Mouse (Mus musculus) forebrain, embryonic 11.5 days (tissue): Measurements from ENCODE around the gene Fbxo47. TPM values are rescaled to one million over a fixed set of nuclear protein-coding genes. Genes with fewer than 3 reads are reported as not detected.
A peak's percentile ranks its signal among the peaks of the same experiment; 100 is the strongest.

Experiments used
- ATAC-seq: fragments of 200-750 bp; cut with Nextera tagmentation; replicated peaks from 2 replicates; pipeline ENCODE4 v1.8.0; 2017; ENCODE audit warnings: moderate TSS enrichment; ENCODE audit not compliant: low FRiP score
- DNase-seq: peaks from one replicate; pipeline ENCODE4 v3.0.0-alpha.2; 2017; ENCODE audit warnings: low spot score
- H3K27ac ChIP-seq: fragments of 300-500 bp; sonication (generic); 2 replicates; pipeline ENCODE4 v1.5.1; 2014; ENCODE audit warnings: low read depth, low read length
- H3K27me3 ChIP-seq: fragments of 300-500 bp; sonication (generic); 2 replicates; pipeline ENCODE4 v1.6.1; 2014; ENCODE audit warnings: mild to moderate bottlenecking, low read length, mixed read lengths; ENCODE audit not compliant: control insufficient read depth, insufficient read depth
- H3K36me3 ChIP-seq: fragments of 300-500 bp; sonication (generic); 2 replicates; pipeline ENCODE4 v1.6.1; 2014; ENCODE audit warnings: mild to moderate bottlenecking, low read length, moderate library complexity, mixed read lengths; ENCODE audit not compliant: control insufficient read depth, insufficient read depth
- H3K4me1 ChIP-seq: fragments of 300-500 bp; sonication (generic); replicated peaks from 2 replicates; pipeline ENCODE4 v1.6.1; 2014; ENCODE audit warnings: low read length, mixed read lengths; ENCODE audit not compliant: control insufficient read depth, insufficient read depth
- H3K4me2 ChIP-seq: fragments of 300-500 bp; sonication (generic); 2 replicates; pipeline ENCODE4 v1.6.1; 2014; ENCODE audit warnings: low read depth, mild to moderate bottlenecking, low read length, moderate library complexity, mixed read lengths; ENCODE audit not compliant: severe bottlenecking
- H3K4me3 ChIP-seq: fragments of 300-500 bp; sonication (generic); 2 replicates; pipeline ENCODE4 v1.5.1; 2014; ENCODE audit warnings: low read depth, low read length
- H3K9ac ChIP-seq: fragments of 300-500 bp; sonication (generic); 2 replicates; pipeline ENCODE4 v1.6.1; 2014; ENCODE audit warnings: low read length
- H3K9me3 ChIP-seq: fragments of 300-500 bp; sonication (generic); 2 replicates; pipeline ENCODE4 v1.6.1; 2016; ENCODE audit warnings: low read length, mixed read lengths; ENCODE audit not compliant: control insufficient read depth
- WGBS: fragments of 180-500 bp; shearing (Covaris S2); extraction: QIAGEN DNeasy Blood & Tissue Kit; methylation state at CpG from one replicate; pipeline ENCODE4 v1.1.7; 2014; 5-methylcytosine and 5-hydroxymethylcytosine counted together
- polyA plus RNA-seq: library from polyadenylated mRNA; unstranded; fragments of >200 nt; fragmentation: Nextera tagmentation; extraction: Ambion mirVana; gene quantifications from 2 replicates; pipeline ENCODE4 v1.2.1, GENCODE M21; 2014

Gene Fbxo47
- polyA plus RNA-seq, 1 experiment from 2014 or later = 0.83 TPM

- DNase-seq = no peak
- Histone ChIP-seq H3K36me3 (peaks cover 2% of the 10 kb centered on the region; the same call in 1 of the 2 replicates), H3K9me3 (no peaks in the 10 kb centered on the region), H3K27me3 (no peaks in the 10 kb centered on the region), H3K27ac (peak overlapping the region; percentile 78; the same call in 1 of the 2 replicates), H3K4me3 (no peak overlapping the region), H3K9ac (peak overlapping the region; percentile 62), H3K4me2 (no peak overlapping the region), H3K4me1 (peaks cover 30% of the 10 kb centered on the region)
- peak; percentile 16; the same call in 1 of the 2 replicates for ATAC-seq
- WGBS = 22% methylated on average over 6 of the region's 6 CpGs
Measured at GRCm38 (mm10) chr11:97818003-97818402, 66.0 kb downstream of the Fbxo47 start.

- Histone ChIP-seq H3K9me3 (no peaks in the 10 kb centered on the region), H3K27ac (no peak overlapping the region), H3K36me3 (peaks cover 2% of the 10 kb centered on the region; the same call in 1 of the 2 replicates), H3K4me2 (no peak overlapping the region), H3K27me3 (no peaks in the 10 kb centered on the region), H3K4me3 (no peak overlapping the region), H3K4me1 (peaks cover 37% of the 10 kb centered on the region), H3K9ac (no peak overlapping the region)
- DNase-seq (no peak), ATAC-seq (no peak)
- 44% methylated on average over 5 of the region's 5 CpGs for WGBS
Measured at GRCm38 (mm10) chr11:97817379-97817778, 66.6 kb downstream of the Fbxo47 start.

- WGBS = 62% methylated on average over 9 of the region's 9 CpGs
- DNase-seq = no peak
- no peak overlapping the region for H3K4me3 ChIP-seq
Measured at GRCm38 (mm10) chr11:97816916-97817315, 67.0 kb downstream of the Fbxo47 start.

GRCm38 (mm10) chr11:97816176-97816575 is 67.8 kb downstream of the Fbxo47 start:
- no peaks in the 10 kb centered on the region for H3K27me3 ChIP-seq
- 43% methylated on average over 5 of the region's 5 CpGs for WGBS
- DNase-seq (no peak), ATAC-seq (no peak)
- H3K4me2 ChIP-seq = no peak overlapping the region
- no peaks in the 10 kb centered on the region for H3K9me3 ChIP-seq
- no peak overlapping the region for H3K4me3 ChIP-seq
- no peak overlapping the region for H3K27ac ChIP-seq
- H3K36me3 ChIP-seq = peaks cover 2% of the 10 kb centered on the region; the same call in 1 of the 2 replicates
- peaks cover 49% of the 10 kb centered on the region for H3K4me1 ChIP-seq
- no peak overlapping the region for H3K9ac ChIP-seq

More at GRCm38 (mm10) chr11:97816916-97817315, 67.0 kb downstream of the Fbxo47 start:
- Histone ChIP-seq H3K4me1 (peaks cover 41% of the 10 kb centered on the region), H3K36me3 (peaks cover 2% of the 10 kb centered on the region; the same call in 1 of the 2 replicates), H3K9me3 (no peaks in the 10 kb centered on the region), H3K9ac (no peak overlapping the region), H3K27ac (no peak overlapping the region), H3K27me3 (no peaks in the 10 kb centered on the region), H3K4me2 (no peak overlapping the region)
- no peak for ATAC-seq

- Histone ChIP-seq H3K4me3 (no peak overlapping the region), H3K36me3 (peaks cover 2% of the 10 kb centered on the region; the same call in 1 of the 2 replicates), H3K9ac (no peak overlapping the region), H3K27ac (no peak overlapping the region), H3K27me3 (no peaks in the 10 kb centered on the region), H3K9me3 (no peaks in the 10 kb centered on the region), H3K4me2 (no peak overlapping the region), H3K4me1 (peaks cover 51% of the 10 kb centered on the region)
- ATAC-seq (no peak), DNase-seq (no peak)
- 70% methylated on average over 11 of the region's 11 CpGs for WGBS
Measured at GRCm38 (mm10) chr11:97815736-97816135, 68.2 kb downstream of the Fbxo47 start.

- Histone ChIP-seq H3K9me3 (no peaks in the 10 kb centered on the region), H3K4me3 (no peak overlapping the region), H3K27me3 (no peaks in the 10 kb centered on the region), H3K9ac (no peak overlapping the region), H3K36me3 (no peaks in the 10 kb centered on the region; the same call in 1 of the 2 replicates), H3K4me2 (no peak overlapping the region), H3K4me1 (peaks cover 57% of the 10 kb centered on the region), H3K27ac (no peak overlapping the region)
- no peak for ATAC-seq
- no peak for DNase-seq
- WGBS = 83% methylated on average over 17 of the region's 17 CpGs
Measured at GRCm38 (mm10) chr11:97813746-97814515, 70.0 kb downstream of the Fbxo47 start.

GRCm38 (mm10) chr11:97813085-97813484 is 70.9 kb downstream of the Fbxo47 start:
- Histone ChIP-seq H3K4me3 (no peak overlapping the region), H3K4me2 (peak overlapping the region; percentile 36; the same call in 1 of the 2 replicates), H3K27me3 (no peaks in the 10 kb centered on the region), H3K36me3 (no peaks in the 10 kb centered on the region; the same call in 1 of the 2 replicates), H3K4me1 (peaks cover 55% of the 10 kb centered on the region), H3K9me3 (no peaks in the 10 kb centered on the region), H3K27ac (peak overlapping the region; percentile 76), H3K9ac (no peak overlapping the region)
- ATAC-seq (peak; percentile 29; the same call in 1 of the 2 replicates), DNase-seq (no peak)
- 52% methylated on average over 7 of the region's 7 CpGs for WGBS

GRCm38 (mm10) chr11:97812491-97812921 is 71.4 kb downstream of the Fbxo47 start:
- Histone ChIP-seq H3K4me3 (0 out of 2 replicates have a peak overlapping the region, but pooled peaks have one; percentile 1), H3K27ac (peak overlapping the region; percentile 76), H3K4me2 (peak overlapping the region; percentile 36; the same call in 1 of the 2 replicates), H3K9me3 (no peaks in the 10 kb centered on the region), H3K4me1 (peaks cover 55% of the 10 kb centered on the region), H3K9ac (peak overlapping the region; percentile 18; the same call in 1 of the 2 replicates), H3K36me3 (no peaks in the 10 kb centered on the region; the same call in 1 of the 2 replicates), H3K27me3 (no peaks in the 10 kb centered on the region)
- 27% methylated on average over 3 of the region's 3 CpGs for WGBS
- ATAC-seq = peak; percentile 88
- peak; percentile 76 for DNase-seq
